Mouse (Mus musculus) left cerebral cortex, adult 11 months (tissue): ENCODE measurements around the gene Ppp1r1b.
A peak's percentile ranks its signal among the peaks of the same experiment; 100 is the strongest.

ENCODE experiments used
- DNase-seq: peaks from one replicate; pipeline ENCODE4 v3.0.0; 2022; ENCODE audit warnings: low spot score

The Ppp1r1b gene

DNA sequence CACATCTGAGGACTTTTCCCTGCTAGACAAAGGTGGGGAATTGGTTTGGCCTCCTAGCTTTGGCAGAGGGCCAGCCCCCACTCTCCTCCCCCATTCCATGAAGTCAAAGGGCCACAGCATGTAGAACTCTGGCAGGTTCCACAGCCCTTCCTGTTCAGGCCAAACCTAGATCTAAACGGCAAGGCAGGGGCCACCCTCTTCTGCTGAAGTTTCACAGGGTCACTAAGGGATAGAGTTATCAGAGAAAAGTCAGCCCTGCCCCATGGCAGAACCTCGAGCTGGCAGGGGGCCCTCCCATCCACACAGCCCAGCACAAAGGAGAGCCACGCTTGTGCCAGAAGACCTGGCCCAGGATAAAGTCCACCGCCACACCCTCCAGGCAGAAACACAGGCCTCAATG, 46.8 kb downstream of the Ppp1r1b start:
- DNase-seq, result no peak

DNA sequence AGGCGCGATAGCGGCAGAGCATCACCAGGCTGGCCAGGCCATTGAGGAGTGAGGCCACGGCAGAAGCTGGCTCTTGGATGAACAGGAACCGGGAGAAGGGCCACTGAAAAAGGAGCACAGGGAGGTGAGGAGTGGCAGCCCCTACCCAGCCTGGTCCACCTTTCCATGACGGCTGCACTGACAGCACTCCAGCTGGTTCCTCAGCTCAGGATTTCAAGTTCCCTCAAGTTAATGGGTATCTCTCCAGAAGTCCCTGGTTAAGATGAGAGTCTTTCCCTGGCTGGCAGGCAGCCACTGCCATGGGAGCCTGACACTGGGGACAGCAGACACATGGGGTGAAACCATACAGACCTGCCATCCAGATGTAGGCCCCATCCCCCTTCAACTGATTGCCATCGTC, 49.7 kb downstream of the Ppp1r1b start:
- DNase-seq, result no peak

GRCm38 (mm10) chr11:98400161-98400726, 52.0 kb downstream of the Ppp1r1b start, which contains the start of gene Pgap3:
Gene Pgap3 (minus strand): TSS chr11:98400490.
- peak; percentile 82 for DNase-seq

- DNase-seq, result no peak
These were observed 52.6 kb downstream of the Ppp1r1b start for GRCm38 (mm10) chr11:98400816-98401215.

- no peak for DNase-seq
These were observed 58.4 kb downstream of the Ppp1r1b start for GRCm38 (mm10) chr11:98406621-98407020.
